Mouse (Mus musculus) spleen, adult 2 months (tissue): ENCODE results near the gene Crebrf. TPM values are rescaled to one million over a fixed set of nuclear protein-coding genes. Genes with fewer than 3 reads are reported as not detected.

Experiments used
- DNase-seq, 2 experiments: peaks; one replicate each; pipeline versions ENCODE4 v3.0.0 to v3.0.0-alpha.2; 2012 to 2021; ENCODE audit warnings: low spot score in 2 of 2, low read depth in 1 of 2
- H3K27ac ChIP-seq: fragments of 200-500 bp; 2 replicates; pipeline ENCODE4 v1.5.1; 2012; ENCODE audit warnings: low read length, inconsistent platforms; ENCODE audit not compliant: insufficient read depth
- H3K27me3 ChIP-seq: fragments of 200-500 bp; 2 replicates; pipeline ENCODE4 v1.6.1; 2012; ENCODE audit warnings: mild to moderate bottlenecking, moderate library complexity, low read length, inconsistent platforms; ENCODE audit not compliant: control insufficient read depth, insufficient read depth
- H3K36me3 ChIP-seq: fragments of 200-500 bp; 2 replicates; pipeline ENCODE4 v1.6.1; 2012; ENCODE audit warnings: mild to moderate bottlenecking, low read length, inconsistent platforms; ENCODE audit not compliant: control insufficient read depth, insufficient read depth
- H3K4me1 ChIP-seq: fragments of 200-500 bp; 2 replicates; pipeline ENCODE4 v1.6.1; 2011; ENCODE audit warnings: inconsistent platforms; ENCODE audit not compliant: control insufficient read depth, insufficient read depth, insufficient read length
- H3K4me3 ChIP-seq: fragments of 200-500 bp; 2 replicates; pipeline ENCODE4 v1.5.1; 2011; ENCODE audit warnings: mild to moderate bottlenecking, inconsistent platforms; ENCODE audit not compliant: insufficient read depth, insufficient read length; ENCODE audit errors: extremely low read depth
- CTCF ChIP-seq: fragments of 200-500 bp; IDR thresholded peaks from 2 replicates; pipeline ENCODE4 v1.5.1; 2011; ENCODE audit warnings: mild to moderate bottlenecking, inconsistent platforms; ENCODE audit not compliant: insufficient read depth, insufficient read length, insufficient replicate concordance; ENCODE audit errors: extremely low read depth
- POLR2A ChIP-seq: fragments of 200-500 bp; IDR thresholded peaks from 2 replicates; pipeline ENCODE4 v1.6.1; 2011; ENCODE audit warnings: low read depth, low read length, inconsistent platforms
- WGBS: fragments of 180-500 bp; shearing (Covaris S2); methylation state at CpG from one replicate; pipeline ENCODE4 v1.1.7; 2018; 5-methylcytosine and 5-hydroxymethylcytosine counted together
- polyA plus RNA-seq: library from polyadenylated mRNA; depleted of rRNA; stranded (reverse); fragments of >200 nt; gene quantifications from 2 replicates; pipeline ENCODE4 v1.2.3, GENCODE M21; 2012

Crebrf gene
- polyA plus RNA-seq, 1 experiment, result 4.5 TPM

- 86% methylated on average over 7 of the region's 7 CpGs for WGBS
- H3K4me1 ChIP-seq, result no peaks in the 10 kb centered on the region; the same call in 1 of the 2 replicates
- DNase-seq, result no peak
- H3K27me3 ChIP-seq, result no peaks in the 10 kb centered on the region
- no peak overlapping the region for H3K4me3 ChIP-seq
- peaks cover 15% of the 10 kb centered on the region for H3K36me3 ChIP-seq
- no peak overlapping the region for H3K27ac ChIP-seq
- no peak for TF ChIP-seq POLR2A
- no peak for TF ChIP-seq CTCF
These were observed 22.0 kb upstream of the Crebrf start for GRCm38 (mm10) chr17:26693424-26693823.

DNA sequence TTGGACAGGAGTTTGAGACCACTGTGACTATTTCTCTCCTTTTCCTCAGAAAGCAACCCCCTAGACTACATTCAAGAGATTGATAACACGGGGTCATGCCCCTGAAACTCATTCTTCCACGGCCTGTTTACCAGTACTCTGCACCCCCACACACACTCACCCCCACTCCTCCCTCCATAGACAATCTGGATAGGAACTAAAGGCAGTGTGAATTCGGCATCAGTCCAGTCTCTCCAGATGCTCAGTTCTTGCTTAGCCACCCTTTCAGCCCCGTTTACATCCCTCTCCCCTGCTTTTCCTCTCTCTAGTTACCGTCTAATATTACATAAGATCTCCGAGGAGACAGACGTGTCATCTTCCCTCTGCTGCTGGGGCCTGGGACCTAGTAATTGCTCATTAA lies 21.3 kb upstream of the Crebrf start:
- no peak for TF ChIP-seq POLR2A
- no peak for TF ChIP-seq CTCF
- DNase-seq, result no peak
- WGBS, result 86% methylated on average over 7 of the region's 7 CpGs
- no peak overlapping the region for H3K4me3 ChIP-seq
- peaks cover 18% of the 10 kb centered on the region for H3K36me3 ChIP-seq
- no peak overlapping the region for H3K27ac ChIP-seq
- no peaks in the 10 kb centered on the region; the same call in 1 of the 2 replicates for H3K4me1 ChIP-seq
- H3K27me3 ChIP-seq, result no peaks in the 10 kb centered on the region

GRCm38 (mm10) chr17:26695193-26695592 lies 20.3 kb upstream of the Crebrf start:
- H3K27me3 ChIP-seq, result no peaks in the 10 kb centered on the region
- peaks cover 26% of the 10 kb centered on the region for H3K36me3 ChIP-seq
- WGBS, result 93% methylated on average over 3 of the region's 3 CpGs
- DNase-seq, result no peak
- TF ChIP-seq CTCF, result no peak
- TF ChIP-seq POLR2A, result no peak
- no peaks in the 10 kb centered on the region; the same call in 1 of the 2 replicates for H3K4me1 ChIP-seq
- no peak overlapping the region for H3K4me3 ChIP-seq
- H3K27ac ChIP-seq, result no peak overlapping the region

- no peak overlapping the region for H3K27ac ChIP-seq
- DNase-seq, result peak in 1 of 2 experiments; percentile 17
- H3K27me3 ChIP-seq, result no peaks in the 10 kb centered on the region
- 88% methylated on average over 5 of the region's 5 CpGs for WGBS
- peaks cover 30% of the 10 kb centered on the region for H3K36me3 ChIP-seq
- TF ChIP-seq CTCF (peak; percentile 49; the same call in 1 of the 2 replicates), POLR2A (no peak)
- H3K4me3 ChIP-seq, result no peak overlapping the region
- H3K4me1 ChIP-seq, result no peaks in the 10 kb centered on the region
These were observed 16.6 kb upstream of the Crebrf start for GRCm38 (mm10) chr17:26698846-26699245.

GRCm38 (mm10) chr17:26699819-26700616 lies 15.4 kb upstream of the Crebrf start:
- Histone ChIP-seq H3K27me3 (no peaks in the 10 kb centered on the region), H3K36me3 (peaks cover 30% of the 10 kb centered on the region), H3K27ac (peak overlapping the region; percentile 18; the same call in 1 of the 2 replicates), H3K4me1 (no peaks in the 10 kb centered on the region), H3K4me3 (no peak overlapping the region)
- WGBS, result 86% methylated on average over 10 of the region's 10 CpGs
- no peak for DNase-seq
- TF ChIP-seq POLR2A, result no peak
- TF ChIP-seq CTCF, result no peak

DNA sequence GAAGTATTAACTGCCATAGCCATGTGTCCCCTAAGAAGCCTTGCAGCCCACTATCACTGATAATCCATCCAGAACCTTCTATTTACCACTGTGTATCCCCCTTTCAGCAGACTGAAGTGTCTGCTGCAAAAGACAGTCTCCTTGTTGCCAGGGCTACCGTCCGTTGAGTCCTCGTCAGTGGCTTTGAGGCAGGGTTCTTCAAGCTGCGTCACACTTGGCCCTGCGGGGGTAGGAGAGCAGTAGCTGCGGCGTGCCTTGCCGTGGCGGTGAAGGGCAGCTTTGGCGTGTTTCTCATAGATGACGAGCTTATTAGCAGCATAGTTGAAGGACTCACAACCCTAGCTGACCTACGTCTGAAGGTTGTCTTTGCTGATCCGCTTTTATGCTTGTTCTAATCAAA lies 13.9 kb upstream of the Crebrf start:
- WGBS, result 92% methylated on average over 13 of the region's 13 CpGs

DNA sequence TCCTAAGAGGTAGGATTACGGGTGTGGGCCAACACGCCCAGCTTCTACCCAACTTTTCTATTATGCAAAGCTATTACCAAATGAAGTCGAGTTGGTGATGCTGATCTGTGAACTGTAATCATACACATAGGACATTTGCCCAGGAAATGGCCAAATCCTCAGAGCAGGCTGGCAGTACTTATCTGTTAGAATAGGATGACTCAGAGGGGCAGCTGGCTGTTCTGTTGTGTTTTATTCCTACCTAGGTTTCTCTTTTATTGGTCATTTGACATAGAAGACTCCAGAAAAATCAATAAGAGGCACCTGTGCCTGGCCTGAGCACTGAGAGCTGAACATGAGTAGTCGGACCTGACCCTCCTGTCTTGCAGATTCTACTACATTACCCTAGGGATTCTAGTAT lies 12.8 kb upstream of the Crebrf start:
- no peak for TF ChIP-seq CTCF
- TF ChIP-seq POLR2A, result no peak
- peaks cover 20% of the 10 kb centered on the region for H3K36me3 ChIP-seq
- WGBS, result 89% methylated on average over 4 of the region's 4 CpGs
- H3K4me3 ChIP-seq, result no peak overlapping the region
- DNase-seq, result no peak
- no peaks in the 10 kb centered on the region for H3K27me3 ChIP-seq
- no peak overlapping the region for H3K27ac ChIP-seq
- peaks cover 2% of the 10 kb centered on the region; the same call in 1 of the 2 replicates for H3K4me1 ChIP-seq

More for the DNA sequence above, 13.9 kb upstream of the Crebrf start:
- Histone ChIP-seq H3K27me3 (no peaks in the 10 kb centered on the region), H3K4me3 (no peak overlapping the region), H3K36me3 (peaks cover 25% of the 10 kb centered on the region), H3K4me1 (peaks cover 2% of the 10 kb centered on the region; the same call in 1 of the 2 replicates), H3K27ac (no peak overlapping the region)
- TF ChIP-seq CTCF (no peak), POLR2A (no peak)
- no peak for DNase-seq
